ENCODE assay signal across 8 mouse cellular contexts in genomic region chr9:61898401-61898800, GRCm38 (mm10). TPM values are rescaled to one million over a fixed set of nuclear protein-coding genes. Genes with fewer than 3 reads are reported as not detected.
DNase-seq lines count a peak whose midpoint lies in the region; ATAC-seq and TF ChIP-seq lines count a peak whose summit lies in the region.

No protein-coding gene starts in this region.

- WGBS in neural tube, embryonic 15.5 days: 1% methylated on average over 8 of the region's 8 CpGs
- 4% methylated on average over 8 of the region's 8 CpGs for WGBS in liver, postnatal 0 days (ENCODE audit: insufficient replicate concordance)

- no peak overlapping the region for H3K9ac ChIP-seq in neural tube, embryonic 15.5 days (replicated peaks)
- no peak overlapping the region for H3K9ac ChIP-seq in liver, postnatal 0 days (replicated peaks)

- H3K4me2 ChIP-seq in neural tube, embryonic 15.5 days: no peak overlapping the region
- no peak overlapping the region for H3K4me2 ChIP-seq in liver, postnatal 0 days (ENCODE audit: low read depth, low read length)

- no peak overlapping the region for H3K27ac ChIP-seq in neural tube, embryonic 15.5 days (replicated peaks)
- no peak overlapping the region for H3K27ac ChIP-seq in cortical plate, adult 2 months (ENCODE audit: insufficient read depth, low read length)
- no peak overlapping the region for H3K27ac ChIP-seq in liver, postnatal 0 days (ENCODE audit: low read depth)

- ATAC-seq in neural tube, embryonic 15.5 days (ENCODE audit: low FRiP score): no peak
- peak; percentile 49; the same call in 1 of the 2 replicates for ATAC-seq in liver, postnatal 0 days

- peaks cover 19% of the 10 kb centered on the region for H3K27me3 ChIP-seq in neural tube, embryonic 15.5 days (replicated peaks)
- peaks cover 10% of the 10 kb centered on the region; the same call in 1 of the 2 replicates for H3K27me3 ChIP-seq in liver, postnatal 0 days (ENCODE audit: insufficient read depth, low read length)

- no peak for TF ChIP-seq POLR2A in cortical plate, adult 2 months (IDR thresholded peaks at IDR 0.05; ENCODE audit: extremely low read depth, insufficient read depth, low read length)

- peak; percentile 79 for TF ChIP-seq CTCF in cortical plate, adult 2 months (IDR thresholded peaks at IDR 0.05; ENCODE audit: extremely low read depth, insufficient read depth, low read length)
- TF ChIP-seq CTCF in liver, postnatal 0 days (IDR thresholded peaks at IDR 0.05; ENCODE audit: low read depth): peak; percentile 88

- no peaks in the 10 kb centered on the region for H3K36me3 ChIP-seq in neural tube, embryonic 15.5 days
- H3K36me3 ChIP-seq in liver, postnatal 0 days (replicated peaks; ENCODE audit: insufficient read depth, low read length): no peaks in the 10 kb centered on the region

- no peak overlapping the region for H3K4me3 ChIP-seq in neural tube, embryonic 15.5 days (replicated peaks)
- H3K4me3 ChIP-seq in cortical plate, adult 2 months (ENCODE audit: insufficient read depth, low read length): no peak overlapping the region
- no peak overlapping the region for H3K4me3 ChIP-seq in liver, postnatal 0 days (ENCODE audit: low read depth, low read length)

- peaks cover 17% of the 10 kb centered on the region for H3K4me1 ChIP-seq in neural tube, embryonic 15.5 days
- H3K4me1 ChIP-seq in cortical plate, adult 2 months (ENCODE audit: control insufficient read depth, insufficient read depth, low read length): peaks cover 4% of the 10 kb centered on the region; the same call in 1 of the 2 replicates
- H3K4me1 ChIP-seq in liver, postnatal 0 days (ENCODE audit: insufficient read depth): no peaks in the 10 kb centered on the region

- no peak for TF ChIP-seq EP300 in liver, postnatal 0 days (IDR thresholded peaks at IDR 0.05; ENCODE audit: low read depth)

- H3K9me3 ChIP-seq in neural tube, embryonic 15.5 days (replicated peaks): no peaks in the 10 kb centered on the region
- no peaks in the 10 kb centered on the region for H3K9me3 ChIP-seq in liver, postnatal 0 days (ENCODE audit: low read length)

- DNase-seq in neural tube, embryonic 10.5 days (ENCODE audit: extremely low spot score, low spot score): peak; percentile 89
- DNase-seq in gastrocnemius, postnatal 14 days: peak; percentile 82
- peak; percentile 94 for DNase-seq in kidney, postnatal 10 days
- peak; percentile 87 for DNase-seq in liver, postnatal 0 days
- peak; percentile 80 for DNase-seq in ovary, postnatal 36 days (ENCODE audit: low spot score)
- DNase-seq in thymus, postnatal 14 days: peak; percentile 82

- intact Hi-C loops in gastrocnemius, postnatal 14 days (cut with DNase I; ENCODE audit: low total_unique reads): loop anchor here (10.0 kb wide), 1 partner anchor 1004 kb away; no protein-coding TSS in a partner anchor

RNA-seq across cellular contexts. Expression of gene Rplp1, which starts 15.9 kb away (rescaled TPM):
- polyA plus RNA-seq in neural tube, embryonic 15.5 days (2015; fragmentation: Nextera tagmentation; extraction: Ambion mirVana): 998 and 1,098 TPM in 2 replicates
- 3,951 and 3,959 TPM in 2 replicates for polyA plus RNA-seq in cortical plate, adult 2 months (2012; rRNA removed)
- total RNA-seq in gastrocnemius, postnatal 14 days (2021): 1,000 to 10,000 TPM; 1,466 to 1,621 TPM
- 1,022 and 1,029 TPM in 2 replicates for polyA plus RNA-seq in liver, postnatal 0 days (2015; fragmentation: Nextera tagmentation; extraction: Ambion mirVana)

RNA-seq across cellular contexts. Expression of gene Kif23, which starts 48.2 kb away (rescaled TPM):
- 12.3 and 33.6 TPM in 2 replicates for polyA plus RNA-seq in neural tube, embryonic 15.5 days (2015; fragmentation: Nextera tagmentation; extraction: Ambion mirVana)
- polyA plus RNA-seq in cortical plate, adult 2 months (2012; rRNA removed): 2.0 and 2.2 TPM in 2 replicates
- 1 to 10 TPM; 7.4 to 8.7 TPM for total RNA-seq in gastrocnemius, postnatal 14 days (2021)
- 23.8 and 28.8 TPM in 2 replicates for polyA plus RNA-seq in liver, postnatal 0 days (2015; fragmentation: Nextera tagmentation; extraction: Ambion mirVana)
